Mouse (Mus musculus) forebrain, postnatal 0 days (tissue): ENCODE measurements at regions not wholly inside any gene's neighbourhood (a gene's known extent, or its start where the extent isn't known, plus 50 kb on each side); places are given as distances from the start of the nearest gene placed in this dataset.

Source experiments
- ATAC-seq: fragments of 200-750 bp; cut with Nextera tagmentation; 2 replicates; pipeline ENCODE4 v1.8.0; 2017; ENCODE audit warnings: mild to moderate bottlenecking, moderate library complexity
- DNase-seq: peaks from one replicate; pipeline ENCODE4 v3.0.0-alpha.2; 2015
- H3K27ac ChIP-seq: fragments of 300-500 bp; sonication (generic); 2 replicates; pipeline ENCODE4 v1.5.1; 2014; ENCODE audit warnings: low read depth, mild to moderate bottlenecking, antibody characterized with exemption, low read length, moderate library complexity, mixed read lengths
- H3K27me3 ChIP-seq: fragments of 300-500 bp; sonication (generic); 2 replicates; pipeline ENCODE4 v1.6.1; 2014; ENCODE audit warnings: mild to moderate bottlenecking, low read length, mixed read lengths; ENCODE audit not compliant: insufficient read depth
- H3K36me3 ChIP-seq: fragments of 300-500 bp; sonication (generic); 2 replicates; pipeline ENCODE4 v1.6.1; 2014; ENCODE audit warnings: mild to moderate bottlenecking, moderate library complexity; ENCODE audit not compliant: insufficient read depth
- H3K4me1 ChIP-seq: fragments of 300-500 bp; sonication (generic); 2 replicates; pipeline ENCODE4 v1.6.1; 2014; ENCODE audit warnings: antibody characterized with exemption; ENCODE audit not compliant: insufficient read depth
- H3K4me2 ChIP-seq: fragments of 300-500 bp; sonication (generic); 2 replicates; pipeline ENCODE4 v1.6.1; 2014; ENCODE audit warnings: low read depth, mild to moderate bottlenecking, moderate library complexity
- H3K4me3 ChIP-seq: fragments of 300-500 bp; sonication (generic); 2 replicates; pipeline ENCODE4 v1.5.1; 2014; ENCODE audit warnings: low read depth, low read length, mixed read lengths
- H3K9ac ChIP-seq: fragments of 300-500 bp; sonication (generic); 2 replicates; pipeline ENCODE4 v1.6.1; 2014; ENCODE audit warnings: mild to moderate bottlenecking
- H3K9me3 ChIP-seq: fragments of 300-500 bp; sonication (generic); 2 replicates; pipeline ENCODE4 v1.6.1; 2016; ENCODE audit warnings: low read length
- CTCF ChIP-seq: sonication (generic); IDR thresholded peaks from 2 replicates; pipeline ENCODE4 v1.5.1; 2016; ENCODE audit warnings: antibody characterized with exemption, control low read depth, low read depth
- WGBS: fragments of 180-500 bp; shearing (Covaris S2); extraction: QIAGEN DNeasy Blood & Tissue Kit; methylation state at CpG from one replicate; pipeline ENCODE4 v1.1.7; 2014; 5-methylcytosine and 5-hydroxymethylcytosine counted together

GRCm38 (mm10) chr19:16075512-16076086 lies 57.0 kb upstream of the Gnaq start:
- TF ChIP-seq CTCF, result no peak
- H3K4me2 ChIP-seq, result no peak overlapping the region
- no peaks in the 10 kb centered on the region for H3K27me3 ChIP-seq
- H3K4me1 ChIP-seq, result no peaks in the 10 kb centered on the region
- H3K9me3 ChIP-seq, result no peaks in the 10 kb centered on the region
- no peak overlapping the region for H3K27ac ChIP-seq
- DNase-seq, result no peak
- WGBS, result 39% methylated on average over 2 of the region's 2 CpGs
- no peak overlapping the region for H3K9ac ChIP-seq
- H3K4me3 ChIP-seq, result no peak overlapping the region
- ATAC-seq, result no peak
- H3K36me3 ChIP-seq, result no peaks in the 10 kb centered on the region

- Histone ChIP-seq H3K9ac (no peak overlapping the region), H3K9me3 (no peaks in the 10 kb centered on the region), H3K4me3 (no peak overlapping the region), H3K36me3 (no peaks in the 10 kb centered on the region), H3K27ac (no peak overlapping the region), H3K27me3 (no peaks in the 10 kb centered on the region), H3K4me1 (no peaks in the 10 kb centered on the region), H3K4me2 (no peak overlapping the region)
- ATAC-seq (no peak), DNase-seq (no peak)
- TF ChIP-seq CTCF, result no peak
- 74% methylated on average over 1 of the region's 1 CpGs for WGBS
These were observed 57.6 kb upstream of the Gnaq start for GRCm38 (mm10) chr19:16075026-16075425.

- H3K36me3 ChIP-seq, result no peaks in the 10 kb centered on the region
- no peaks in the 10 kb centered on the region for H3K9me3 ChIP-seq
- H3K4me3 ChIP-seq, result no peak overlapping the region
- H3K4me2 ChIP-seq, result no peak overlapping the region
- H3K27ac ChIP-seq, result no peak overlapping the region
- TF ChIP-seq CTCF, result no peak
- H3K4me1 ChIP-seq, result no peaks in the 10 kb centered on the region
- H3K9ac ChIP-seq, result no peak overlapping the region
- no peak for ATAC-seq
- WGBS, result 92% methylated on average over 6 of the region's 6 CpGs
- no peaks in the 10 kb centered on the region for H3K27me3 ChIP-seq
- DNase-seq, result no peak
These were observed 65.3 kb upstream of the Gnaq start for GRCm38 (mm10) chr19:16067314-16067713.

GRCm38 (mm10) chr19:16064911-16065310 lies 67.7 kb upstream of the Gnaq start:
- no peak overlapping the region for H3K27ac ChIP-seq
- no peaks in the 10 kb centered on the region for H3K36me3 ChIP-seq
- no peak for ATAC-seq
- H3K9me3 ChIP-seq, result no peaks in the 10 kb centered on the region
- H3K4me1 ChIP-seq, result no peaks in the 10 kb centered on the region
- no peak for TF ChIP-seq CTCF
- DNase-seq, result no peak
- H3K27me3 ChIP-seq, result no peaks in the 10 kb centered on the region
- no peak overlapping the region for H3K9ac ChIP-seq
- H3K4me2 ChIP-seq, result no peak overlapping the region
- 95% methylated on average over 3 of the region's 3 CpGs for WGBS
- H3K4me3 ChIP-seq, result no peak overlapping the region

- 11% methylated on average over 12 of the region's 12 CpGs for WGBS
These were observed 68.6 kb upstream of the Gnaq start for GRCm38 (mm10) chr19:16063916-16064580.

GRCm38 (mm10) chr19:16063533-16063915 lies 69.1 kb upstream of the Gnaq start:
- H3K9ac ChIP-seq, result no peak overlapping the region
- H3K27me3 ChIP-seq, result no peaks in the 10 kb centered on the region
- no peaks in the 10 kb centered on the region for H3K9me3 ChIP-seq
- TF ChIP-seq CTCF, result no peak
- H3K36me3 ChIP-seq, result no peaks in the 10 kb centered on the region
- no peak overlapping the region for H3K4me3 ChIP-seq
- ATAC-seq, result peak; percentile 8; the same call in 1 of the 2 replicates
- no peaks in the 10 kb centered on the region for H3K4me1 ChIP-seq
- no peak for DNase-seq
- 55% methylated on average over 8 of the region's 8 CpGs for WGBS
- peak overlapping the region; percentile 48; the same call in 1 of the 2 replicates for H3K4me2 ChIP-seq
- H3K27ac ChIP-seq, result no peak overlapping the region

More at GRCm38 (mm10) chr19:16063916-16064580, 68.6 kb upstream of the Gnaq start:
- Histone ChIP-seq H3K36me3 (no peaks in the 10 kb centered on the region), H3K4me3 (peak overlapping the region; percentile 24; the same call in 1 of the 2 replicates), H3K9me3 (no peaks in the 10 kb centered on the region), H3K27ac (no peak overlapping the region), H3K4me2 (peak overlapping the region; percentile 48), H3K9ac (peak overlapping the region; percentile 38), H3K4me1 (no peaks in the 10 kb centered on the region), H3K27me3 (no peaks in the 10 kb centered on the region)
- peak; percentile 91 for TF ChIP-seq CTCF
- ATAC-seq (peak; percentile 92), DNase-seq (peak; percentile 90)

GRCm38 (mm10) chr19:16061821-16062220 lies 70.8 kb upstream of the Gnaq start:
- H3K4me3 ChIP-seq, result no peak overlapping the region
- H3K4me2 ChIP-seq, result no peak overlapping the region
- no peaks in the 10 kb centered on the region for H3K4me1 ChIP-seq
- ATAC-seq (no peak), DNase-seq (no peak)
- no peak overlapping the region for H3K27ac ChIP-seq
- WGBS, result 87% methylated on average over 11 of the region's 11 CpGs
- no peaks in the 10 kb centered on the region for H3K27me3 ChIP-seq
- H3K36me3 ChIP-seq, result no peaks in the 10 kb centered on the region
- no peaks in the 10 kb centered on the region for H3K9me3 ChIP-seq
- TF ChIP-seq CTCF, result no peak
- H3K9ac ChIP-seq, result no peak overlapping the region
